Mouse (Mus musculus) embryonic facial prominence, embryonic 14.5 days (tissue): ENCODE measurements around the gene Ccnt1. TPM values are rescaled to one million over a fixed set of nuclear protein-coding genes. Genes with fewer than 3 reads are reported as not detected.

ENCODE experiments used
- ATAC-seq: fragments of 200-750 bp; cut with Nextera tagmentation; 2 replicates; pipeline ENCODE4 v1.8.0; 2017; ENCODE audit warnings: low read depth, moderate number of reproducible peaks, moderate TSS enrichment
- DNase-seq: peaks from one replicate; pipeline ENCODE4 v3.0.0-alpha.2; 2015; ENCODE audit warnings: low spot score
- H3K27ac ChIP-seq: fragments of 300-500 bp; sonication (generic); replicated peaks from 2 replicates; pipeline ENCODE4 v1.5.1; 2014; ENCODE audit warnings: low read depth, mild to moderate bottlenecking, low read length, moderate library complexity
- H3K27me3 ChIP-seq: fragments of 300-500 bp; sonication (generic); replicated peaks from 2 replicates; pipeline ENCODE4 v1.6.1; 2014; ENCODE audit warnings: low read length; ENCODE audit not compliant: control insufficient read depth, insufficient read depth
- H3K36me3 ChIP-seq: fragments of 300-500 bp; sonication (generic); 2 replicates; pipeline ENCODE4 v1.6.1; 2014; ENCODE audit warnings: low read length, mixed read lengths; ENCODE audit not compliant: control insufficient read depth, insufficient read depth
- H3K4me1 ChIP-seq: fragments of 300-500 bp; sonication (generic); 2 replicates; pipeline ENCODE4 v1.6.1; 2014; ENCODE audit warnings: antibody characterized with exemption, low read length; ENCODE audit not compliant: control insufficient read depth, insufficient read depth
- H3K4me2 ChIP-seq: fragments of 300-500 bp; sonication (generic); 2 replicates; pipeline ENCODE4 v1.6.1; 2014; ENCODE audit warnings: low read depth, mild to moderate bottlenecking, low read length, moderate library complexity, mixed read lengths
- H3K4me3 ChIP-seq: fragments of 300-500 bp; sonication (generic); 2 replicates; pipeline ENCODE4 v1.5.1; 2014; ENCODE audit warnings: low read depth, mild to moderate bottlenecking, low read length
- H3K9ac ChIP-seq: fragments of 300-500 bp; sonication (generic); 2 replicates; pipeline ENCODE4 v1.6.1; 2014; ENCODE audit warnings: low read depth, mild to moderate bottlenecking, low read length, moderate library complexity, mixed read lengths
- H3K9me3 ChIP-seq: fragments of 300-500 bp; sonication (generic); 2 replicates; pipeline ENCODE4 v1.6.1; 2016; ENCODE audit warnings: low read length; ENCODE audit not compliant: control insufficient read depth
- WGBS: fragments of 180-500 bp; shearing (Covaris S2); extraction: QIAGEN DNeasy Blood & Tissue Kit; methylation state at CpG from one replicate; pipeline ENCODE4 v1.1.7; 2014; 5-methylcytosine and 5-hydroxymethylcytosine counted together
- polyA plus RNA-seq: library from polyadenylated mRNA; unstranded; fragments of >200 nt; fragmentation: Nextera tagmentation; extraction: Ambion mirVana; gene quantifications from 2 replicates; pipeline ENCODE4 v1.2.1, GENCODE M21; 2014

Gene Ccnt1
- polyA plus RNA-seq, 1 experiment from 2014 or later = 51.3 TPM

- Histone ChIP-seq H3K36me3 (peaks cover 3% of the 10 kb centered on the region; the same call in 1 of the 2 replicates), H3K4me2 (peak within 1 kb of the TSS; percentile 87), H3K4me3 (peak within 1 kb of the TSS; percentile 82), H3K27me3 (no peaks in the 10 kb centered on the region), H3K27ac (peak within 1 kb of the TSS; percentile 89), H3K9ac (peak within 1 kb of the TSS; percentile 91), H3K9me3 (no peaks in the 10 kb centered on the region), H3K4me1 (peaks cover 21% of the 10 kb centered on the region)
- ATAC-seq = peak; percentile 89
- DNase-seq = peak; percentile 95
- 0% methylated on average over 23 of the region's 75 CpGs for WGBS
Measured at GRCm38 (mm10) chr15:98609331-98610130, 38.8 kb upstream of the Ccnt1 start, which contains the start of gene Adcy6. Gene Adcy6, minus strand, starts transcription at chr15:98610076.

DNA sequence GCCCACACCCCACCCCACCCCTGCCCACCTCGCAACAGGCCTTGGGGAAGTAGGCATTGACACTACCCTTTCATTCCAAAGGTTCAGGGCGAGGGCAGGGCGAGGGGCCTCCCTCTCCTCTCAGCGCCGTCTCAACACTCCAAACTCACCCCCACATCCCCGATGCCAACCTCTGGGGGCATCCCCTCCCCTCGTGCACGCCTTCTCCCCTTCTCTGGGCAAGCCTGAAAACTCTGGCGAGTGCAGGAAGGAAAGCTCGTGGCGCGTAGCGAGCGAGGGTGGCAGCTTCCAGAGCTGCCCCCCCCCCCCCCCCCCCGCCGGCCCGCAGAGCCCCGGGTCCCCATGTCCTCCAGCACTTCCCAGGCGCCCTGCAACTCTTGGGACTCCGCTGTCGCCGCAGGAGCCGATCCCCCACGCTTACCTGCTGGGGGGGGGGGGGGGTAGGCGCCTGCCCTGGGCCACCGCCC lies 38.1 kb upstream of the Ccnt1 start:
- WGBS = 0% methylated on average over 4 of the region's 26 CpGs
- no peak for DNase-seq

DNA sequence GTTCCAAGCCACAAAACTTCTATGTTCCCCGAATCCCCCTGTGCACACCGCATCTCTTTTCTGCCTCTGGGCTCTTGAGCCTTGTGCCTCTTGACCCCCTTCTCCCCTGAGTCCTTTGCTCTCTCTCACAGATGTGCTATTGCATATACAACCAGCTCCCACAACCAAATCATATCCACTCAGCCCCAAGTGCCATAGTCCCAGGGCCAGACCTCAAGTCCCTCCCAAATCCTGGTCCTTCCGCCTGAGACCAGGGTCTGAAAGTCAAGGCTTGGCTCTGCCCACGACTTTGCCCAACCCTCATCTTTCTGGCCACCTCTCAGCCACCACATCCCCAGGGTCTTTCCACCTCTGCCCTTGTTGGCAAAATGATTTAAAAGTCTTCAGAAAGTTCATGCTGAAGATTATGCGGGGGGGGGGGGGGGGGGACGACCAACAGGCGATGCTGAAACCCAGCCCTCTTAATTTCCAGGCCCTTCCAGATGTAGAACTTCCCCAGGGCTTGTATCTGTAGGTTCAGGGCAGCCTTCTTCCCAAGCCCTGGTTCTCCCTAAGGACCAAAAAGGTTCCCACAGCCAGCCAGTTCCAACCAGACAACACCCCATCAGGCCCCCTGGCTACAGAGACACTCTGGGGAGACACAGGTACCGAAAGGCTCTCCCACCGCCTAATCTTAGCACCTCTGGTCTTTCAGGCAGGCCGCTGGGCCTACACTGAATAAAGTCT lies 37.5 kb upstream of the Ccnt1 start:
- Histone ChIP-seq H3K9me3 (no peaks in the 10 kb centered on the region), H3K4me2 (peak overlapping the region; percentile 87), H3K4me3 (peak overlapping the region; percentile 82), H3K27me3 (no peaks in the 10 kb centered on the region), H3K36me3 (peaks cover 16% of the 10 kb centered on the region), H3K9ac (peak overlapping the region; percentile 91), H3K27ac (peak overlapping the region; percentile 89; the same call in 1 of the 2 replicates), H3K4me1 (peaks cover 22% of the 10 kb centered on the region)
- ATAC-seq (no peak), DNase-seq (no peak)
- 11% methylated on average over 7 of the region's 10 CpGs for WGBS

More for the DNA sequence above, 38.1 kb upstream of the Ccnt1 start:
- no peaks in the 10 kb centered on the region for H3K9me3 ChIP-seq
- H3K9ac ChIP-seq = peak overlapping the region; percentile 91
- H3K4me1 ChIP-seq = peaks cover 19% of the 10 kb centered on the region
- peak; percentile 19 for ATAC-seq
- no peaks in the 10 kb centered on the region for H3K27me3 ChIP-seq
- peak overlapping the region; percentile 89 for H3K27ac ChIP-seq
- H3K36me3 ChIP-seq = peaks cover 10% of the 10 kb centered on the region
- H3K4me3 ChIP-seq = peak overlapping the region; percentile 82
- H3K4me2 ChIP-seq = peak overlapping the region; percentile 87

- H3K9ac ChIP-seq = peak overlapping the region; percentile 91
- ATAC-seq (no peak), DNase-seq (peak; percentile 57)
- H3K27me3 ChIP-seq = no peaks in the 10 kb centered on the region
- peaks cover 28% of the 10 kb centered on the region for H3K4me1 ChIP-seq
- H3K4me3 ChIP-seq = peak overlapping the region; percentile 82
- no peaks in the 10 kb centered on the region for H3K9me3 ChIP-seq
- no peak overlapping the region for H3K27ac ChIP-seq
- peaks cover 16% of the 10 kb centered on the region for H3K36me3 ChIP-seq
- peak overlapping the region; percentile 87 for H3K4me2 ChIP-seq
- 28% methylated on average over 4 of the region's 4 CpGs for WGBS
Measured at GRCm38 (mm10) chr15:98607557-98607956, 36.8 kb upstream of the Ccnt1 start.

GRCm38 (mm10) chr15:98606739-98607138 lies 36.0 kb upstream of the Ccnt1 start:
- 66% methylated on average over 9 of the region's 9 CpGs for WGBS
- H3K4me2 ChIP-seq = peak overlapping the region; percentile 87; the same call in 1 of the 2 replicates
- no peaks in the 10 kb centered on the region for H3K27me3 ChIP-seq
- no peaks in the 10 kb centered on the region for H3K9me3 ChIP-seq
- peak overlapping the region; percentile 34; the same call in 1 of the 2 replicates for H3K9ac ChIP-seq
- H3K4me1 ChIP-seq = peaks cover 37% of the 10 kb centered on the region
- peaks cover 16% of the 10 kb centered on the region for H3K36me3 ChIP-seq
- ATAC-seq (no peak), DNase-seq (no peak)
- H3K4me3 ChIP-seq = no peak overlapping the region
- H3K27ac ChIP-seq = no peak overlapping the region

GRCm38 (mm10) chr15:98606051-98606536 lies 35.4 kb upstream of the Ccnt1 start:
- H3K27ac ChIP-seq = no peak overlapping the region
- WGBS = 92% methylated on average over 12 of the region's 12 CpGs
- ATAC-seq = no peak

DNA sequence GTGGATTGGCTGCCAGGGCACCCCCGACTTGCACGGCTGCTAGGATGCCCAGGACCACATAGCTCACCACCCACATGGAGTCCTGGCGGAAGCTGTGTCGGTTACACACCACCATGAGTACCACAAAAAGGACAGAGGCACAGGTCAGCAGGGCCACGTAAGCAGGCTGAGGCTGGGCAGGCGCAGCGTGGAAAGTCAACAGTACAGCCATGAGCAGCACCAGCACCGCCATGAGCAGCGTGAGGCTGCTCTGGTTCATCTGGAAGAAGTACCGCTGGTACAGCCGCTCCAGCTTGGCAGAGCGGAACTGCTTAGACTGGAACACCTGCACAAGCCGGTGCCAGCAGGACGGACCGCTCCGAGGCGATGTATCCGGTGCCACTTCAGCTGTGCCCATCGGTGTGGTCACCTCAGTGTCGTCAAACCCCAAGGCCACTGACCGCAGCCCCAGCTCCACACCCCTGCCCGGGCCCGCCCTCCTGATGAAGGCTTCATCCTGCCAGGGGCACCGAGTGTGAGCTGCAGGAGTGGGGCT lies 33.4 kb upstream of the Ccnt1 start:
- peaks cover 41% of the 10 kb centered on the region for H3K36me3 ChIP-seq
- 0 out of 2 replicates have a peak overlapping the region, but pooled peaks have one; percentile 15 for H3K9ac ChIP-seq
- no peak overlapping the region for H3K27ac ChIP-seq
- H3K27me3 ChIP-seq = no peaks in the 10 kb centered on the region
- 92% methylated on average over 15 of the region's 24 CpGs for WGBS
- no peak for DNase-seq
- H3K4me1 ChIP-seq = peaks cover 34% of the 10 kb centered on the region
- H3K9me3 ChIP-seq = no peaks in the 10 kb centered on the region
- no peak overlapping the region for H3K4me2 ChIP-seq
- no peak for ATAC-seq
- no peak overlapping the region for H3K4me3 ChIP-seq

More at GRCm38 (mm10) chr15:98606051-98606536, 35.4 kb upstream of the Ccnt1 start:
- Histone ChIP-seq H3K9me3 (no peaks in the 10 kb centered on the region), H3K4me2 (no peak overlapping the region), H3K4me3 (no peak overlapping the region), H3K9ac (no peak overlapping the region), H3K36me3 (peaks cover 22% of the 10 kb centered on the region), H3K27me3 (no peaks in the 10 kb centered on the region), H3K4me1 (peaks cover 37% of the 10 kb centered on the region)
- no peak for DNase-seq

DNA sequence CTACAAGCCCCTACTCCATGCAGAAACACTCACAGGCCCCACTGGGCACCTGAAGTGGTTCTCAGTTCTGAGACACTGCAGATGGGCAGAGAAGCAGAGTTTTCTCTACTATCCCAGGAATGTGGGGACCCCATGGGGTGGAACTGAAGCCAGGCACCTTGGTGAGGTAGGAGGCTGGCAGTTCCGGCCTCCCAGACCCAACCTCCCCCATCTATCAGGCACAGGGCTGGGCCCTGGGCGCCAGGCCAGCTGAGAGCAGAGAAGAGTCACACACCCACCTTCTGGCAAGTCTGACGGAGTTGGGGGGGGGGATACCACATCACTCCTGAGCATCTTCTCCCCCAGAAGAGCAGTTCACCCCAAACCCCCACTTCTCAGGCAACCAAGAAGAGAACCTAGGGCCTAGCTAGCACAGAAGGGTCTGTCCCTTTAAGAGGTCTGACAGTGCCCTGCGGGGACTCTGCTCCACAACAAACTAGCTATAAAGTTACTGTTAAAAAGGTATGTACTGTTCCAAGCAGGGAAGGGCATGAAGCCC lies 32.3 kb upstream of the Ccnt1 start:
- peak; percentile 16 for DNase-seq
- peak overlapping the region; percentile 70 for H3K27ac ChIP-seq
- no peaks in the 10 kb centered on the region for H3K27me3 ChIP-seq
- peak overlapping the region; percentile 51 for H3K9ac ChIP-seq
- H3K9me3 ChIP-seq = no peaks in the 10 kb centered on the region
- peaks cover 51% of the 10 kb centered on the region for H3K36me3 ChIP-seq
- H3K4me1 ChIP-seq = peaks cover 30% of the 10 kb centered on the region
- no peak for ATAC-seq
- WGBS = 29% methylated on average over 3 of the region's 4 CpGs
- H3K4me3 ChIP-seq = peak overlapping the region; percentile 25
- peak overlapping the region; percentile 54 for H3K4me2 ChIP-seq
